Mouse (Mus musculus) forebrain, embryonic 14.5 days (tissue): ENCODE measurements around the gene Fam69a. TPM values are rescaled to one million over a fixed set of nuclear protein-coding genes. Genes with fewer than 3 reads are reported as not detected.

ENCODE experiments used
- ATAC-seq: fragments of 200-750 bp; cut with Nextera tagmentation; 2 replicates; pipeline ENCODE4 v1.8.0; 2017; ENCODE audit warnings: mild to moderate bottlenecking, moderate library complexity
- DNase-seq: peaks from one replicate; pipeline ENCODE4 v3.0.0-alpha.2; 2015; ENCODE audit warnings: low spot score
- H3K27ac ChIP-seq: fragments of 300-500 bp; sonication (generic); 2 replicates; pipeline ENCODE4 v1.5.1; 2014; ENCODE audit warnings: low read depth, mild to moderate bottlenecking, control low read depth, low read length, moderate library complexity
- H3K27me3 ChIP-seq: fragments of 300-500 bp; sonication (generic); replicated peaks from 2 replicates; pipeline ENCODE4 v1.6.1; 2014; ENCODE audit warnings: low read length, control low read depth, mixed read lengths; ENCODE audit not compliant: control insufficient read depth, insufficient read depth
- H3K36me3 ChIP-seq: fragments of 300-500 bp; sonication (generic); 2 replicates; pipeline ENCODE4 v1.6.1; 2014; ENCODE audit warnings: low read length, control low read depth; ENCODE audit not compliant: control insufficient read depth, insufficient read depth
- H3K4me1 ChIP-seq: fragments of 300-500 bp; sonication (generic); 2 replicates; pipeline ENCODE4 v1.6.1; 2014; ENCODE audit warnings: antibody characterized with exemption, low read length, control low read depth; ENCODE audit not compliant: control insufficient read depth, insufficient read depth
- H3K4me2 ChIP-seq: fragments of 300-500 bp; sonication (generic); 2 replicates; pipeline ENCODE4 v1.6.1; 2014; ENCODE audit warnings: mild to moderate bottlenecking, control low read depth, low read length
- H3K4me3 ChIP-seq: fragments of 300-500 bp; sonication (generic); 2 replicates; pipeline ENCODE4 v1.5.1; 2014; ENCODE audit warnings: low read depth, low read length, control low read depth
- H3K9ac ChIP-seq: fragments of 300-500 bp; sonication (generic); 2 replicates; pipeline ENCODE4 v1.6.1; 2014; ENCODE audit warnings: mild to moderate bottlenecking, low read length, control low read depth, moderate library complexity
- H3K9me3 ChIP-seq: fragments of 300-500 bp; sonication (generic); replicated peaks from 2 replicates; pipeline ENCODE4 v1.6.1; 2016; ENCODE audit warnings: low read length, control low read depth, mixed read lengths; ENCODE audit not compliant: control insufficient read depth
- WGBS: fragments of 180-500 bp; shearing (Covaris S2); extraction: QIAGEN DNeasy Blood & Tissue Kit; methylation state at CpG from one replicate; pipeline ENCODE4 v1.1.7; 2014; 5-methylcytosine and 5-hydroxymethylcytosine counted together
- polyA plus RNA-seq: library from polyadenylated mRNA; unstranded; fragments of >200 nt; fragmentation: Nextera tagmentation; extraction: Ambion mirVana; gene quantifications from 2 replicates; pipeline ENCODE4 v1.2.1, GENCODE M21; 2014

Gene Fam69a
- polyA plus RNA-seq, 1 experiment from 2014 or later, result 34.1 TPM

DNA sequence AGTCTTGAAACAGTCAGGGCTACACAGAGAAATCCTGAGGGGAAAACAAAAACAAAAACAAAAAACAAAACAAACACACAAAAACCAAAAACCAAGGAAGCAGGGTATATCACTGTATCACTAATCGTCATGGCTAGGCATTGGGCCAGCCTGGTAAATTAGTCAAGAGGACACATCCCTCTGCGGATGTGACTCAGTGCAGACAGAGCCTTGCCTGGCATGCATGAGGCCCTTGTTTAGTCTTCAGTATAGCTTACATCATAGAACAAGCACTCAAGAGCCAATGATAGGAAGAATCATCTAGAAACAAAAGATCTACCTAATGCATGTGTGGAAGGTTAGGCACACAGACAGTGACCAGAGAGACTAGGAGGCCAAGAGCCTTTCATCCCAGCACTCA is 9.1 kb upstream of the Fam69a start:
- H3K9ac ChIP-seq, result no peak overlapping the region
- H3K4me3 ChIP-seq, result no peak overlapping the region
- H3K27ac ChIP-seq, result no peak overlapping the region
- no peaks in the 10 kb centered on the region for H3K4me1 ChIP-seq
- H3K4me2 ChIP-seq, result no peak overlapping the region
- 88% methylated on average over 2 of the region's 2 CpGs for WGBS
- no peaks in the 10 kb centered on the region for H3K36me3 ChIP-seq
- DNase-seq, result no peak
- no peak for ATAC-seq
- no peaks in the 10 kb centered on the region for H3K9me3 ChIP-seq
- no peaks in the 10 kb centered on the region for H3K27me3 ChIP-seq

- Histone ChIP-seq H3K4me3 (peak overlapping the region; percentile 83), H3K4me2 (peak overlapping the region; percentile 68), H3K27ac (no peak overlapping the region), H3K9me3 (no peaks in the 10 kb centered on the region), H3K36me3 (no peaks in the 10 kb centered on the region), H3K4me1 (no peaks in the 10 kb centered on the region), H3K9ac (peak overlapping the region; percentile 83; the same call in 1 of the 2 replicates), H3K27me3 (no peaks in the 10 kb centered on the region)
- 21% methylated on average over 5 of the region's 5 CpGs for WGBS
- ATAC-seq, result no peak
- DNase-seq, result peak; percentile 21
Observed at GRCm38 (mm10) chr5:107987835-107988251, 958 bp upstream of the Fam69a start.

- DNase-seq, result peak; percentile 83
Observed at GRCm38 (mm10) chr5:107986255-107986966, 474 bp downstream of the Fam69a start.

GRCm38 (mm10) chr5:107983946-107984345 is 2.9 kb downstream of the Fam69a start:
- ATAC-seq (no peak), DNase-seq (no peak)
- Histone ChIP-seq H3K27ac (no peak overlapping the region), H3K9ac (no peak overlapping the region), H3K4me2 (no peak overlapping the region), H3K9me3 (no peaks in the 10 kb centered on the region), H3K4me1 (no peaks in the 10 kb centered on the region), H3K36me3 (no peaks in the 10 kb centered on the region), H3K4me3 (no peak overlapping the region), H3K27me3 (no peaks in the 10 kb centered on the region)
- WGBS, result 95% methylated on average over 5 of the region's 5 CpGs

More at GRCm38 (mm10) chr5:107986255-107986966, 474 bp downstream of the Fam69a start:
- Histone ChIP-seq H3K9me3 (no peaks in the 10 kb centered on the region), H3K4me1 (no peaks in the 10 kb centered on the region), H3K27me3 (no peaks in the 10 kb centered on the region), H3K36me3 (no peaks in the 10 kb centered on the region), H3K4me3 (peak overlapping the region; percentile 83), H3K27ac (peak overlapping the region; percentile 94), H3K4me2 (peak overlapping the region; percentile 68), H3K9ac (peak overlapping the region; percentile 83)
- WGBS, result 1% methylated on average over 39 of the region's 54 CpGs
- ATAC-seq, result peak; percentile 70

DNA sequence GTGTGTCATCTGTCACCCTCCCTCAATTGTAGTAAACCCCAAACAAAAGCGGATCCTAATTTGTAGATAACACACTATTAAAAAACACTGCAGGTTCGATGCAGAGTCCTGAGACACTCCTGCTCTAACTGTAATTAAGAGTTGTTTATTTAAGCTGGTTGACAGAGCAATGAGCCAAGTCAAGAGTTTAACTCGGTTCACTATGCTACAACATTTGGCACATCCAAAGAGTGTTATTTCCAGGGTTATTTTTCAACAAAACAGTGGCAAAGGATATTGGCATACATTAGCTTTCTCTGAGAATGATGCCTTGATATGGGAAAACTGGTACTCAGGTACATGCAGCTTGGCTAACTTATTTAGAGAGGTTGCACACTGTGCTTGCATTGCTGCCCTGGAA is 4.9 kb downstream of the Fam69a start:
- WGBS, result 76% methylated on average over 3 of the region's 3 CpGs
- ATAC-seq, result no peak

DNA sequence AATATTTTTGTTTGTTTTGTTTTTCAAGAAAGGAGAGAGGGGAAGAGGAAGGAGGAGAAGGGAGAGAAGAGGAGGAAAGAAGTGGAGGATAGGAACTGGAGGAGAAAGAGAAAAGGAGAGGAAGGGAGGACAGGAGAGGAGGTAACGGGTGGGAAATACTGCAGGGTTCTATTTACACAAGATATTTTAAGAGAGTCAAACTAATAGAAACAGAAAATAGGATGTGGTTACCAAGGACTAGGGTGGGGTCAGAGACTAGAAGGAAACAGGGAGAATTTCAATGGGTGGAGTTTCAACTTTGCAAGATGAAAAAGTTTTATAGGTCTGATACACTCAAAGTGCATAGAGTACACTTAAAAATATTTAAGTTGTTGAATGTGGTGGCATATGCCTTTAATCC is 7.0 kb downstream of the Fam69a start:
- Histone ChIP-seq H3K4me1 (no peaks in the 10 kb centered on the region), H3K27me3 (no peaks in the 10 kb centered on the region), H3K4me3 (no peak overlapping the region), H3K4me2 (no peak overlapping the region), H3K9ac (no peak overlapping the region), H3K27ac (no peak overlapping the region), H3K36me3 (no peaks in the 10 kb centered on the region), H3K9me3 (no peaks in the 10 kb centered on the region)
- DNase-seq (no peak), ATAC-seq (no peak)
- 83% methylated on average over 1 of the region's 1 CpGs for WGBS

More for the DNA sequence above, 4.9 kb downstream of the Fam69a start:
- Histone ChIP-seq H3K27ac (no peak overlapping the region), H3K9ac (no peak overlapping the region), H3K27me3 (no peaks in the 10 kb centered on the region), H3K4me2 (no peak overlapping the region), H3K4me1 (no peaks in the 10 kb centered on the region), H3K9me3 (no peaks in the 10 kb centered on the region), H3K36me3 (no peaks in the 10 kb centered on the region), H3K4me3 (no peak overlapping the region)
- no peak for DNase-seq

- Histone ChIP-seq H3K36me3 (no peaks in the 10 kb centered on the region), H3K4me1 (no peaks in the 10 kb centered on the region), H3K9me3 (no peaks in the 10 kb centered on the region), H3K4me2 (no peak overlapping the region), H3K27ac (no peak overlapping the region), H3K9ac (no peak overlapping the region), H3K4me3 (no peak overlapping the region), H3K27me3 (no peaks in the 10 kb centered on the region)
- WGBS, result 90% methylated on average over 6 of the region's 6 CpGs
- DNase-seq (no peak), ATAC-seq (no peak)
Observed at GRCm38 (mm10) chr5:107978289-107979035, 8.4 kb downstream of the Fam69a start.

DNA sequence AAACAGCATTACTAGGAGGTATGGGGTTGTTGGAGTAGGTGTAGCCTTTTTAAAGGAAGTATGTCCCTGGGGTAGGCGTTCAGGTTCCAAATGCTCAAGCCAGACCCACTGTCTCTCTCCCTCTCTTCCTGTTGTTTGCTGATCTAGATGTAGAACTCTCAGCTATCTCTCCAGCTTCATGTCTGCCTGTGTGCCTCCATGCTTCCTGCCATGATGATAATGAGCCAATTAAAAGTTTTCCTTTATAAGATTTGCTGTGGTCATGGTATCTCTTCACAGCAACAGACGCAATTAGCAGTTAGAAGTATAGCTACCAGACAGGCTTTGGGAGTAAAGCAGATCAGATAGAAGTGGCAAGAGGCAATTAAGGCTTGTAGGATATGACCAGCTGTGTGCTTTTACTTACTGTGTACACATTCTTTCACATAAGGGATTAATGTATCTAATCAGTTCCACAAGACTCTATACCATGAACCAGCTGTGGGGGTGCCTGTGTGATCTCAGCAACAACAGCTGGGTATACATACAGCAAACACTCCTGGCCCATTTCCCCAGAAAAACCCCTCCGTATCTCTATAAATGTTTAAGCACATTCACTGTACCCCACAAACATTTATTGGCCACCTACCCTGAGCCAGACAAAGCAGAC is 9.1 kb downstream of the Fam69a start:
- no peak for ATAC-seq
- Histone ChIP-seq H3K4me2 (no peak overlapping the region), H3K9me3 (no peaks in the 10 kb centered on the region), H3K4me1 (no peaks in the 10 kb centered on the region), H3K27me3 (no peaks in the 10 kb centered on the region), H3K4me3 (no peak overlapping the region), H3K27ac (no peak overlapping the region), H3K9ac (no peak overlapping the region), H3K36me3 (no peaks in the 10 kb centered on the region)
- no peak for DNase-seq
- WGBS, result 75% methylated on average over 3 of the region's 3 CpGs
